Mouse (Mus musculus): ENCODE measurements around the gene Cntfr.

DNA sequence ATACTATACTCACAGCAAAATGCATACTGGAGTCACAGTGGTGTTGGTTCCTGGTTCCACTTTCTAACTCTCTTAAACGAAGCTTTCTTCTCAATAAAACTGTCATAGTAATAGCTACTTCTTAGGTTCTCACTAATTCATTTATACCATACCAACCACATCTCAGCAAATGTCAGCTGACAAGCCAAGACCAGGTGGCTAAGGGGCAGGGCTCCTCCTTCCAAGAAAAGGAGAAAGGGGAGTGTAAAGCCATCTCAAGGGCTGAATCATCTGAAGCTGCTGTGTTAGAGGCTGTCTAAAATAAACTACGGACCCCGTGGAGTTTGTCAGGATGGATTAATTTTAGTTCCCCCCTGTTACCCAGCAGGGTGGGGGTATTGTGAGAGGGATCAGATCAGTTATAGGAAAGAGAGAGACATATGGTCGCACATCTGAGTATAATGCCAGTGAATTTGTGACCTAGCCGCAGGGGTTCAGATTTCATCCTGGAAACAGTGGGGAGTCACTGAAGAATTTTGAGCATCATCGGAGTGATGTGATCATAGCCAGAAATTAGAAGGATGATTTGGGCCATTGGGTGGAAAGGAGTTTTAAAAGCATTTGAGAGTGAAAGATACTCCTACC lies 55.6 kb downstream of the Cntfr start:
- no peak for TF ChIP-seq EP300 (IDR thresholded peaks at IDR 0.05)
- no peak for TF ChIP-seq CTCF (IDR thresholded peaks at IDR 0.05)
